Mouse (Mus musculus) megakaryocyte, embryonic 14.5 days (primary cell): ENCODE data around the gene Tln2.

Experiments used
- FLI1 ChIP-seq: IDR thresholded peaks from 2 replicates; pipeline ENCODE4 v1.6.1; 2012; ENCODE audit warnings: low read length, inconsistent platforms, mixed read lengths
- GATA1 ChIP-seq: IDR thresholded peaks from 3 replicates; pipeline ENCODE4 v1.6.1; 2012; ENCODE audit warnings: mixed read lengths, low read length, inconsistent platforms, borderline replicate concordance

- no peak for TF ChIP-seq GATA1
- TF ChIP-seq FLI1 = no peak
Measured at GRCm38 (mm10) chr9:67213275-67213674, 346.2 kb downstream of the Tln2 start.
